Mouse (Mus musculus) 416B (cell line): Measurements from ENCODE around the gene Fscn2.
"Not testable (repeated sequence)": the region's sequence is repeated elsewhere in the genome, so short reads cannot be mapped to it uniquely, and the experiment has no call there.

ENCODE experiments used
- DNase-seq: peaks from one replicate; pipeline ENCODE4 v3.0.0; 2011; ENCODE audit warnings: low read depth

Gene Fscn2

GRCm38 (mm10) chr11:120397602-120398001, 36.3 kb downstream of the Fscn2 start:
- DNase-seq: no peak

GRCm38 (mm10) chr11:120399319-120399718, 38.0 kb downstream of the Fscn2 start:
- no peak for DNase-seq

GRCm38 (mm10) chr11:120404814-120405213, 43.5 kb downstream of the Fscn2 start:
- DNase-seq: peak; percentile 76

- peak; percentile 70 for DNase-seq
These were observed 44.5 kb downstream of the Fscn2 start for GRCm38 (mm10) chr11:120405867-120406266.

- DNase-seq: no peak
These were observed 45.1 kb downstream of the Fscn2 start for GRCm38 (mm10) chr11:120406445-120406844.

- DNase-seq: not testable (repeated sequence)
These were observed 52.3 kb downstream of the Fscn2 start for GRCm38 (mm10) chr11:120413621-120414020.
